8 mouse cellular contexts compared by ENCODE assay signal in the genomic region with DNA sequence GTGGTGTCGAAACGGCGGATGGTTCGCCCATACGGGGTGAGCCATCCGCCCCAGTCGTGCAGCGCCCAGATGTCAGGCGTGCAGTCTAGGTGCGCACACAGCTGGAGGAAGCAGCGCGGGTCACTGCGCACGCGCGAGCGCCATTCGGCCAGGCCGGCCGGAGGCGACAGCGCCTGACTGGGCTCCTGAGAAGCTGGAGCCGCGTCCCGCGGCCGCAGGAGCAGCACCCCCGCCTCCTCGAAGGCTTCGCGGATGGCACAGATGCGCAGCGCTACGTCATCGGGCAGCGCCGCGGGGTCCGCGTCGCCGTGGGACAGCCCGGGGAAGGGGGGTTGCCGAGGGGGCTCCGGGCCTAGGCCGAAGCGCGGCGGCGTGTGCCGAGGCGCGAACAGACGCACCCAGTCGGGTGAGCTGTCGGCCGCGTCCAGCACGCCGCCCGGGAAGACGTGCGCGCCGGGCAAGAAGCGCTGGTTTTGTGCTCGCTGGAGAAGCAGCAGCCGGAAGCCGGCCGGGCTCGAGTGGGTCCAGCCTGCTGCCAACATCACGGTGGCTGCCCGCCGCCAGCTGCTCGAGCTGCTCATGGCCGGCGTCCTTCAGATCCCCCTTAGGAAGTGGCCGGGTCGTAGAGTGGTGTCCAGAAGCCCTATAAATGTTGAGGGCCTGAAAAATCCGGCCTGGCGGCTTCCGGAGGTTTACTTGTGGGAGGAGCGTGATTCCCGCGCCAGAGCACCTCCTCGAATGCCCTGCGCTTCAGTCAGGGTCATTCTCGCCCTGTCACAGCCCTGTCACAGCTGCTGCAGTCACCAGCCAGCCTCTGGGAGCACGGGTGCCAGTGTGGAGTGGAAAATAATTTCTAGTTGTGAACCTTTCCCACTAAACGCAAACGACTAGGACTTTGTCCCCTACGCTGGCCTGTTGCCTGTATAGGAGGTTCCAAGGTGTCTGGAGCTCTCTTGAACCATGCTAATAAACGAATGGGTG. TPM values are rescaled to one million over a fixed set of nuclear protein-coding genes. Genes with fewer than 3 reads are reported as not detected.
DNase-seq lines count a peak whose midpoint lies in the region; ATAC-seq lines count a peak whose summit lies in the region.

No protein-coding gene starts in this region.

- peak; percentile 94 for ATAC-seq in hindbrain, embryonic 12.5 days (ENCODE audit: low FRiP score)

- H3K36me3 ChIP-seq in hindbrain, embryonic 12.5 days, result peaks cover 10% of the 10 kb centered on the region

- peak overlapping the region; percentile 55 for H3K4me3 ChIP-seq in hindbrain, embryonic 12.5 days

- H3K9ac ChIP-seq in hindbrain, embryonic 12.5 days, result peak overlapping the region; percentile 77

- no peaks in the 10 kb centered on the region for H3K27me3 ChIP-seq in hindbrain, embryonic 12.5 days

- DNase-seq in MN1 (ENCODE audit: low spot score), result peak; percentile 93
- DNase-seq in cerebellum, adult 9-10 months, result peak; percentile 84
- peak; percentile 79 to 90 for DNase-seq in frontal cortex, adult 2 months (ENCODE audit: extremely low spot score in 1 of 2, low spot score in 1 of 2)
- peak; percentile 92 for DNase-seq in layer of hippocampus, postnatal 14 days (ENCODE audit: low spot score in 2 of 2)
- DNase-seq in lung, postnatal 14 days, result peak; percentile 88
- peak; percentile 77 for DNase-seq in retina, adult 2 months (ENCODE audit: low read depth, low spot score)
- peak; percentile 82 to 85 for DNase-seq in thymus, postnatal 36 days

- peak overlapping the region; percentile 92 for H3K4me2 ChIP-seq in hindbrain, embryonic 12.5 days (replicated peaks)

- H3K27ac ChIP-seq in hindbrain, embryonic 12.5 days, result peak overlapping the region; percentile 91

- peaks cover 12% of the 10 kb centered on the region for H3K4me1 ChIP-seq in hindbrain, embryonic 12.5 days

- no peaks in the 10 kb centered on the region for H3K9me3 ChIP-seq in hindbrain, embryonic 12.5 days (replicated peaks)

- under 1% methylated on average over 82 of the region's 93 CpGs for WGBS in hindbrain, embryonic 12.5 days

RNA-seq across cellular contexts. Expression of gene Nudt19, which starts 0.6 kb away (rescaled TPM):
- 129 and 140 TPM in 2 replicates for polyA plus RNA-seq in frontal cortex, adult 2 months (2012; rRNA removed)
- polyA plus RNA-seq in hindbrain, embryonic 12.5 days (2016; fragmentation: Nextera tagmentation; extraction: Ambion mirVana), result 41.0 and 43.9 TPM in 2 replicates
- 10 to 100 TPM; 72.3 to 72.4 TPM for total RNA-seq in layer of hippocampus, postnatal 14 days (2021)

RNA-seq across cellular contexts. Expression of gene Tdrd12, which starts 18.0 kb away (rescaled TPM):
- 0.36 and 0.38 TPM in 2 replicates for polyA plus RNA-seq in frontal cortex, adult 2 months (2012; rRNA removed)
- 0.66 TPM in 1 of 2 replicates, not detected in the other for polyA plus RNA-seq in hindbrain, embryonic 12.5 days (2016; fragmentation: Nextera tagmentation; extraction: Ambion mirVana)
- 1 to 10 TPM in 1 of 2 experiments, under 1 TPM in 1; 0.46 to 1.3 TPM for total RNA-seq in layer of hippocampus, postnatal 14 days (2021)

RNA-seq across cellular contexts. Expression of gene Rgs9bp, which starts 29.9 kb away (rescaled TPM):
- polyA plus RNA-seq in frontal cortex, adult 2 months (2012; rRNA removed), result 0.16 and 0.19 TPM in 2 replicates
- polyA plus RNA-seq in hindbrain, embryonic 12.5 days (2016; fragmentation: Nextera tagmentation; extraction: Ambion mirVana), result 0.12 and 0.16 TPM in 2 replicates
- total RNA-seq in layer of hippocampus, postnatal 14 days (2021), result under 1 TPM; 0.51 to 0.52 TPM

RNA-seq across cellular contexts. Expression of gene Ankrd27, which starts 30.5 kb away (rescaled TPM):
- 30.1 and 30.6 TPM in 2 replicates for polyA plus RNA-seq in frontal cortex, adult 2 months (2012; rRNA removed)
- polyA plus RNA-seq in hindbrain, embryonic 12.5 days (2016; fragmentation: Nextera tagmentation; extraction: Ambion mirVana), result 30.3 and 32.1 TPM in 2 replicates
- 10 to 100 TPM; 42.8 to 46.7 TPM for total RNA-seq in layer of hippocampus, postnatal 14 days (2021)

Comparison
In these comparisons a context has a peak if more than half of its experiments do, and no peak if none do; other contexts are left out.
1. Peak in every context shown above with its lines: DNase-seq, ATAC-seq, H3K4me3 ChIP-seq and H3K27ac ChIP-seq.